Mouse (Mus musculus): Measurements from ENCODE around the gene Olfr1447. TPM values are rescaled to one million over a fixed set of nuclear protein-coding genes. Genes with fewer than 3 reads are reported as not detected.

Gene Olfr1447
- not detected for total RNA-seq (2021)
- long read RNA-seq, experiment 1: 0 reads
- long read RNA-seq, experiment 2: 0 reads

GRCm38 (mm10) chr19:12903643-12904042 is at the start of gene Olfr1447:
TSS of gene Olfr1447 (minus strand) at chr19:12903743.
- DNase-seq (ENCODE audit: low spot score in 2 of 2): no peak

- no peak for DNase-seq (ENCODE audit: low spot score in 2 of 2)
These were observed 46.4 kb upstream of the Olfr1447 start, which contains the start of gene Olfr1450 for GRCm38 (mm10) chr19:12949958-12950357. TSS of gene Olfr1450 (plus strand) at chr19:12950258.

- DNase-seq (ENCODE audit: low spot score in 2 of 2): no peak
These were observed 27.0 kb upstream of the Olfr1447 start, which contains the start of gene Olfr1449 for GRCm38 (mm10) chr19:12930540-12930939. TSS of gene Olfr1449 (plus strand) at chr19:12930840.

GRCm38 (mm10) chr19:12924319-12924718 is 20.8 kb upstream of the Olfr1447 start, which contains the start of gene Olfr1448:
TSS of gene Olfr1448 (minus strand) at chr19:12924419.
- DNase-seq (ENCODE audit: low spot score in 2 of 2): no peak

- DNase-seq (ENCODE audit: low spot score in 2 of 2): no peak
These were observed 10.1 kb downstream of the Olfr1447 start, which contains the start of gene Olfr1446 for GRCm38 (mm10) chr19:12893424-12893823. TSS of gene Olfr1446 (minus strand) at chr19:12893524.

GRCm38 (mm10) chr19:12883555-12883954 is 20.0 kb downstream of the Olfr1447 start, which contains the start of gene Olfr1445:
TSS of gene Olfr1445 (plus strand) at chr19:12883855.
- DNase-seq (ENCODE audit: low spot score in 2 of 2): no peak

GRCm38 (mm10) chr19:12856983-12857382 is 46.6 kb downstream of the Olfr1447 start, which contains the start of gene Olfr1444:
TSS of gene Olfr1444 (plus strand) at chr19:12857283.
- DNase-seq (ENCODE audit: low spot score in 2 of 2): no peak

Other genes with a start within 250 kb of the Olfr1447 start
- not detected for gene Olfr1442, start 233.3 kb downstream of the Olfr1447 start, total RNA-seq (2021)
- gene Olfr1443, start 225.6 kb downstream of the Olfr1447 start, total RNA-seq (2021): not detected
- gene Keg1, start 208.0 kb downstream of the Olfr1447 start, total RNA-seq (2021): under 1 TPM in 1 of 2 experiments, not detected in 1; 0.60 TPM
- 1 to 10 TPM; 2.2 to 2.5 TPM for gene Cntf, start 138.1 kb downstream of the Olfr1447 start, total RNA-seq (2021)
- gene Zfp91, start 107.6 kb downstream of the Olfr1447 start, total RNA-seq (2021): 10 to 100 TPM; 79.5 to 80.1 TPM
- gene Lpxn, start 107.5 kb downstream of the Olfr1447 start, total RNA-seq (2021): 1 to 10 TPM; 2.1 to 4.1 TPM
- not detected for gene Gm5244, start 57.1 kb downstream of the Olfr1447 start, total RNA-seq (2021)
- not detected for gene Olfr1444, start 46.5 kb downstream of the Olfr1447 start, total RNA-seq (2021)
- not detected for gene Olfr1445, start 19.9 kb downstream of the Olfr1447 start, total RNA-seq (2021)
- gene Olfr1446, start 10.2 kb downstream of the Olfr1447 start, total RNA-seq (2021): not detected
- gene Olfr1448, start 20.7 kb upstream of the Olfr1447 start, total RNA-seq (2021): not detected
- not detected for gene Olfr1449, start 27.1 kb upstream of the Olfr1447 start, total RNA-seq (2021)
- not detected for gene Olfr1450, start 46.5 kb upstream of the Olfr1447 start, total RNA-seq (2021)
- not detected for gene Olfr1451, start 91.3 kb upstream of the Olfr1447 start, total RNA-seq (2021)
- not detected for gene Olfr1453, start 124.6 kb upstream of the Olfr1447 start, total RNA-seq (2021)
- not detected for gene Olfr1454, start 156.9 kb upstream of the Olfr1447 start, total RNA-seq (2021)
- not detected for gene Olfr1457, start 194.1 kb upstream of the Olfr1447 start, total RNA-seq (2021)
- not detected for gene Olfr1458, start 203.0 kb upstream of the Olfr1447 start, total RNA-seq (2021)
- gene Olfr1459, start 245.8 kb upstream of the Olfr1447 start, total RNA-seq (2021): under 1 TPM; 0.03 TPM